Mouse (Mus musculus) heart, postnatal 0 days (tissue): ENCODE data around the gene Ogg1.

Source experiments
- CTCF ChIP-seq: IDR thresholded peaks from 2 replicates; pipeline ENCODE4 v1.5.1; 2016; ENCODE audit warnings: antibody characterized with exemption, control low read depth, low read depth
- EP300 ChIP-seq: IDR thresholded peaks from 2 replicates; pipeline ENCODE4 v1.6.1; 2016; ENCODE audit warnings: antibody characterized with exemption, low read depth

GRCm38 (mm10) chr6:113302258-113302657 lies 24.5 kb upstream of the Ogg1 start:
- no peak for TF ChIP-seq EP300
- TF ChIP-seq CTCF, result peak; percentile 58
